Mouse (Mus musculus): Measurements from ENCODE around the gene Chrna1. TPM values are rescaled to one million over a fixed set of nuclear protein-coding genes. Genes with fewer than 3 reads are reported as not detected.

The Chrna1 gene
- polyA plus RNA-seq, 1 experiment from 2014 or later, result 0.29 TPM

Other genes starting within 250 kb of the Chrna1 start
- gene Gpr155, start 193.8 kb downstream of the Chrna1 start, polyA plus RNA-seq (2016; fragmentation: Nextera tagmentation; extraction: Ambion mirVana), result 8.7 and 9.2 TPM in 2 replicates
- 5.7 and 6.1 TPM in 2 replicates for gene Wipf1, start 50.6 kb downstream of the Chrna1 start, polyA plus RNA-seq (2016; fragmentation: Nextera tagmentation; extraction: Ambion mirVana)
- 1.6 and 1.9 TPM in 2 replicates for gene Chn1, start 195.0 kb upstream of the Chrna1 start, polyA plus RNA-seq (2016; fragmentation: Nextera tagmentation; extraction: Ambion mirVana)